Mouse (Mus musculus) kidney, adult 9 months (tissue): Measurements from ENCODE around the gene Wdr59.
"Not testable (repeated sequence)": the region's sequence is repeated elsewhere in the genome, so short reads cannot be mapped to it uniquely, and the experiment has no call there.

Experiments
- DNase-seq: peaks from one replicate; pipeline ENCODE4 v3.0.0; 2022

The Wdr59 gene

DNA sequence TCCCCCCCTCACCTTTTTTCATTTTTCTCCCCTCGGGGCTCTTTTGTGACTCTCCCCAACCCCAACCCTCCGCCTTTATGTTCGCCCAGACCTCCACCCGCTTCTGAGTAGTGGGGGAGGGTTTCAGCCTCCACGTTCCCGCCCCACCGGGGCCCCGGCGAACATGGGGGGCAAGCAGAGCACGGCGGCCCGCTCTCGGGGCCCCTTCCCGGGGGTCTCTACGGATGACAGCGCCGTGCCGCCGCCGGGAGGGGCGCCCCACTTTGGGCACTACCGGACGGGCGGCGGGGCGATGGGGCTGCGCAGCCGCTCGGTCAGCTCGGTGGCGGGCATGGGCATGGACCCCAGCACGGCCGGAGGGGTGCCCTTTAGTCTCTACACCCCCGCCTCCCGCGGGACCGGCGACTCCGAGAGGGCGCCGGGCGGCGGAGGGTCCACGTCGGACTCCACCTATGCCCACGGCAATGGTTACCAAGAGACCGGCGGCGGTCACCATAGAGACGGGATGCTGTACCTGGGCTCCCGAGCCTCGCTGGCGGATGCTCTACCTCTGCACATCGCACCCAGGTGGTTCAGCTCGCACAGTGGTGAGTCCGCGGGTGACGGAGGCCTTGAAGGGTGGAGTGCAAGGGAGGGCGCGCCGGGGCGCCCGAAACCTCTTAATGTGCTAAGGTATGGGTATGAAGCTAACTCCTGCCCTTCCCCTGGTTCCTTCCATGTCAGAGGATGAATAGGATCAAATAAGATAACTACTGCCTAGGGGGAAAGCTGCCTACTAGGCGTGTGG lies 15.3 kb upstream of the Wdr59 start:
- peak; percentile 27 for DNase-seq

DNA sequence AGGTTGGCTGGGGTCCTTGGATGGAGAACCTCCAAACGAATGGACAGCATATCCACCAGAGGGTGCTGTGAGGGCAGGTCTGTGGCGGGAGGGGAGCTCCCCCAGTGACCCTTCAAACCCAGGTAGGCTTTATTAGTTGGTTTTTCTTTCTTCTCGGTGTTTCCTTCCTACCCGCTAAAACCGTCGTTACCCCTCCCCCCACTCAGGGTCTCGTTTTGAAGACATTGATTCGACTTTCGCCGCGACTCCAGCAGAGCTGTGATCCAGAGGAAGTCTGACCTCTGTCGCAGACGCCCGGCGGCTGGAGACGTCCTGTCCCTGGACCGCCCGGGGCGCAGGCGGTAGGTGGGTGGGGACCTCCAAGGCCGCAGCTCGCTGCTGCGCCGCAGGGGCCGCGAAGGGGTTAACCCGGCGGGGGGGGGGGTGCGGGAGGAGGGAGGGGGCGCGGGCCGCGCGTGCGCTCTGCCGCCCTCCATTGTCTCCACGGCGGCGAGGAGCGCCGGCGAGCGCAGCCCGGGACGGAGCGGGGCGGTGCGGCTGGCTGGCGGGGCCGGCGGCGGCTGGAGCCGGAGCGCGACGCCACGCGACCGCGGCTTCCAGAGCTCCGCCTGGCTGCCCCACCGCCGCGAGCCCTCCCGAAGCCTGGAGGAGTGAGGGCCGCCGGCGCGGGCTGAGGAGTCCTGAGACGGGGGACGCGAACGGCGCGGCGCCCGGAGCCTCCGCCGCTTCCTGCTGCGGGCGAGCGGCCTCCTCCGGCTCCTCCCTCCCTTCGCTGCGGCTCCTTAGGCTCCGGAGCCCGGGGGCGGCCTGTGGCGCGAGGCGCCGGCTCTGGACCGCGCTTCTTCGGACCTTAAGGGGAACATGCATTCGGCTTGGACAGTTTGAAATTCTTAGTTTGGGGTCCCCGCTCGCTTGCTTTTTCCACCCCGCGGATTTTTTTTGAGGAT lies 14.4 kb upstream of the Wdr59 start, which contains the start of gene Znrf1:
TSS of gene Znrf1 (plus strand) at position 67 of the 947 bp plus-strand sequence.
- DNase-seq: peak; percentile 81

DNA sequence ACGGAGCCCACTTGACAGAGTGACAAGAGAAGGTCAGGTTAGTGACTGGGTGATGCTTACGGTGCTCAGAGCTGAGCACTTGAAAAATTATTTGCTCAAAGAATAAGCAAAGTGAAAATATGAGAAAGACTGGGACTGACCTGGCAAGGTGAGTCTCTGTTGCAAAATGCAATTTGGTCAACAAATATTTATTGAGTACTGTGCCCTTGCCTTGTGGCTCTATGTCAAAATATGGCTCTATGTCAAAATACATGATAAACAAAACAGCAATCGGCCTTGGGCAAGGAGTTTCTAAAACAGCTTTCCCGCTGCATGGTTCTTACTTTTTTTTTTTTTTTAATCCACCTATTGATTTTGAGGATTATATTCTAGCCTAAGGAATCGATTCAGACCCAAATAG lies 13.6 kb upstream of the Wdr59 start:
- DNase-seq: no peak

DNA sequence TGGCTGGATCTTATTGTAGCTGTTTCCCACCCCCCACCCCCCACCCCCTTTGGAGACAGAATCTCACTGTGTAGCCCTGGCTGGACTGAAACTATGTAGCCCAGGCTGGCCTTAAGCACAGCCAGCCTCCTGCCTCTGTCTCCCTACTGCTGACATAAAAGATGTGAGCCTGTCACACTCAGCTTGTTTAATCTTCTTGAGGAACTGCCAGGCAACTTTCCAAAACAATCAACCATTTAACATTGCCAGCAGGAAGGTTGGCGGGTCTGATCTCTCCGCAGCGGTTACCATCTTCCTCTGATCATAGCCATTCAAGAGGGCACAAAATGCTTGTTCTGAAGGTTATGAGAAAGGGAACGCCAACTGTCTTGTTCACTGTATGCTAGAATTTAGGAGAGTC lies 11.6 kb upstream of the Wdr59 start:
- DNase-seq: no peak

DNA sequence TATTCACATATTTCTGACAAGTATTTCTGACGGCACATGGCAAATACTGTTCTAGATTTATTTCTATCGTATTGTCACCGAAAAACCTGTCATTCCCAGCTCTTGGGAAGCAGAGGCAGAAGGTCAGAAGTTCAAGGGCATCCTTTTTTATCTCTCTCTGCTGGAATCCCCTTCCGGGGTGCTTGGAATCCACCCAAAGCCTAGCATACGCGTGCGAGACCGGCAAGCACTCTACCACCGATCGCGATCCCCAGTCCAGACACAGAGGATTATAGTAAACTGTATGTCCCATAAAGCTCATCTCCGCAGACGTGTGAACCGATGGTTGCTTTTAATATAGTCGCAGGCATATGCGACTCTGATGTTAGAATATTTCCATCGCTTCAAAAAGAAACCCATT lies 9.7 kb upstream of the Wdr59 start:
- DNase-seq: no peak

DNA sequence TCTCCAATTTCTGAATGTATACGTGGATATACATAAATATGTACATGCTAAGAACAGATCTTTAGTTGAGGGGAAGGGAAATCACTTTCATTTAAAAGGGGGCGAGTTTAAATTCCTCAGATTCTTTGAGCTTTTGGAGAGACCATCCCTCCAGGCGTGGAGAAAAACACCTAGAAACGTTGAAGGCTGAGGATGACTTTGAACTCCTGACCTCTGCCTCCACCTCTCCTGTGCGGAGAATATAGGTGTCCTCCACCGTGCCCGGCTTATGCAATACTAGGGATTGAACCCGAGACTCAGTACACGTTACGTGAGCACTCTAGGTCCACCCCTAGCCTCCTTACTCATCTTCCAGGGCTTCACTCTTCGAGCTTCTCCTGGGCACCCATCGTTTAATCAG lies 9.3 kb upstream of the Wdr59 start:
- DNase-seq: no peak

DNA sequence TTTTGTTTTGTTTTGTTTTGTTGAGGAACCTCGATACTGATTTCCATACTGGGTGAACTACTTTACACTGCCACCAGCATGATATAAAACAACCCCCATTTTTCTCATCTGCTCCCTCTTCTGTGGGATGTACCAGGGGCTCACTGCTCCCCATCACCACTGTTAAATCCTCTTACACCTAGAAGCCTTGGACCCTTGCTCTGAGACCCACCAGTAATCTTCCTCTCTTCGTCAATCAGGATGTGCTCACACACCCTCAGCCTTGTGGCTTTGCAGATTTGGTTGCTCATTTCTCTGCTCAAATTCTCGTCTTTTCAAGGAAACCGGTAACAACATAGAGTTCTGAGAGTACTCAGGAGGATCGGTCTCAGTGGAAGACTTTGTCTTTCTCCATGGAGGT lies 6.2 kb upstream of the Wdr59 start:
- DNase-seq: no peak

DNA sequence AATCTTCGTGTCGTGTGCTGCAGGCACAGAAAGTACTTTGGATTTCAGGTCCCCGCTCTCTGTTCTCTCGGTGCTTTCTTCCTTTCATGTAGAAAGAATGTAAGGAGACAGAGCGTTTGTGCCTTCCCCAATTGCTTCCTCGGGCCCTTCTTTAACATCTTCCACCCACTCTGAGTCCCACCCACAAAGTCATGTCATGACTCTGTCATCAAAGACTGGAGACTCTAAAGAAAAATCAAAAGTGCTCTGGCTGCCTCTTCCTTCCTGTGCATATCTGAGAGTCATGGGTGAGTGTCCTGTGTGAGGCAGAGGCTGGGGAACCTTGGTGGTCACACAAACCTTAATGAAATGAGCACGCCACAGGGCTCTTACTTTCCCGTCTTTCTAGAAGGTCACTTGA lies 5.3 kb upstream of the Wdr59 start:
- no peak for DNase-seq

DNA sequence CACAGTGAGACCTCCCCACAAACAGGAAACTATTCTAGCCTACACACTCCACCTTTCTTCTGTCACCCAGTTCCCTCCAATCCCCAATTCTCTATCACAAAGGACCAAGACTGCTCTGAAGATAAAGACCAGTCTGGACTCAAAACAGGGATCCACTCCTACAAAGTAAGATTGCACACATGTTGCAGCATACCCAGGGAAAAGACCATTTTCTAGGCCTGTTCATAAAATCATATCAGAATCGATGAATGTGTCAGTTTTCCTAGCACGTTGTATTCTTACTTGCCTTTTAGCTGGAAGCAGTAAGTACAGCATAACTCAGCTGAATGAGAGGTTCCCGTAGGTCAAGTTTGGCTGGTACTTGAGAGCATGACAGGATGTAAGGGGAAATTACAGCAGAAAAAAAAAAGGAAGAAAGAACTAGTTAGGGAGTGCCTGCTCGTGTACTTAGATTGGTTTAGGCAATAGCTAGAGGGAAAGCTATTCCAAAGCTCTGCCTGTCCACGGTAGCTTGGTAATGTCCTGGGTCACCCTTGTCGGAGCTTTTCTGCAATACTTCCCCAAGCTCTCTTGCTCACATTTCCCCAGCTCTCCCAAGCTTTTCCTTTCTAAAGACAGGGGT lies 4.6 kb upstream of the Wdr59 start:
- no peak for DNase-seq

DNA sequence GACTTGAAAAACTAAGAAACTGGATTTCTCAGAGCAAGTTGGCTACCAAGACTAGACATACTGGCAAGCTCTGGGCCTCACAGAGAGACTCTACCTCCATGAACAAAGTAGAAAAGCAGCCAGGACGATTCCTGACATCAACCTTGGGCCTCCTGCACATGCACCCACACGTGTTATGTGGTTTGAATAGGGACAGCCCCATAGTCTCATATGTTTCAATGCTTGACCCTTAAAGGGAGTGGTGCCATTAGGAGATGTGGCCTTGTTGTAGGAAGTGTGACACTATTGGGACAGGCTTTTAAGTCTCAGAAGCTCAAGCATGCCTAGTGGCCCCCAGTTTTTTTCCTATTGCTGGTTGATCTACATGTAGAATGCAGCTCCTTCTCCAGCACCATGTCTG lies 4.4 kb downstream of the Wdr59 start:
- DNase-seq: no peak

DNA sequence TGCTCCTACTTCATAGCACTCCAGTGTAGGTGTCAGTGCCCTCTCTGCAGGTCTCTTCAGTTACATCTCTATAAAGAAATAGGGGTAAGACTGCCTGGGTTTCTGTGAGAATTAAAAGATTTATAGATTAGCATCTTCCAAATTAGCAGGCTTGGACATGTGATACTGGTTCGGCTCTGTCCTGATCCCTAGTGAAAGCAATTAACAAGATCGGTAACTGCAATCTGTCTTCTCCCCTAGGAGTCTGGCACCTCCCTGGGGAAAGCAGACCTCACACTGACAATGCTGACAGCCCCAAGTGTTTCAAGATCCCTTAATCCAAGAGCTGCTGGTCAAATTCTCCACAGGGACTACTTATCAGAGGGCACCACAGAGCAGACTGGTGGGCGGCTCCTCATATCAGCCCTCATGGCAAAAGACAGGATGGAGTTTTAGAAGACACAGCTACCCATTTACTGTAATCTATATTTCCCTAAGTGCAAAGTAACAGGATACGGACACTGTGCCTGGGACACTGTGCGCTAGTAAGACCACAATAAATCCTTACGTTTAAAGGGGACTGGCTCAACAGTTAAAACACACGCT lies 5.3 kb downstream of the Wdr59 start:
- no peak for DNase-seq

DNA sequence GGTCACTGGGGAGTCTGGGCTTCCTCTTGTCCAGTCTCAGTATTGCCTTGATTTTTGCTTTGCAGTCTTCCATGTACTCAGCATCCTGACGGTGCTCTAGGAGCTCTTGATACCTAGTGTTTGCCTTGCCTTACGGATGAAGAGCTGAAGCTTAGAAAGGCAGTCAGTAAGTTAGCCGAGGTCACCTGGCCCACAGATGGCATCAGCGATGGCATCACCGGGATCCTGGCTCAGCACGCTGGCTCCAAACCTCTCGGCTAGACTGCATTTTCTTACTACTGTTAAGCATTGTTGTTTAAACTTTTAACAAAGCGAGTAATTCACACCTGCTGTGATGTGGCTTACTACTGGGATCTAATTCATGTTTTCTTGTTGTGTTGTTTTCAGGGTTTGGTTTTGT lies 8.4 kb downstream of the Wdr59 start:
- DNase-seq: no peak

DNA sequence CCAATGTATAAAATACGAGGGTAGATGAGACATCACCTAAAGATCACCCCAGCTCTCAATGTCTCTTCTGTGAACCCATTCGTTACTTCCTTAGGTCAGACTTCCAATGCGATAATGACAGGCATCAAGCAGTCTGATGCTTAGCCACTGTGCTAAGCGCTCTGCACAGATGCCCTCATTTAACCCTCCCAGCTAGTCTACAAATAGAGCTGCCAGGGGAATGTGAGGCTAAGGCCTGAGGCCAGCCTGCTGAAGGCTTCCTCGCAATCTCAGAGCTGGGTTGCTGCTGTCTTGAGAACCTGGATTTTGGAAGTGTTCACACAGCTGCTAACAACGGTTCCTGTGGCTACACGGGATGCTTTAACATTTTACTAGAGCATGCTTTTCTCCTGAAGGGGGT lies 9.0 kb downstream of the Wdr59 start:
- no peak for DNase-seq

DNA sequence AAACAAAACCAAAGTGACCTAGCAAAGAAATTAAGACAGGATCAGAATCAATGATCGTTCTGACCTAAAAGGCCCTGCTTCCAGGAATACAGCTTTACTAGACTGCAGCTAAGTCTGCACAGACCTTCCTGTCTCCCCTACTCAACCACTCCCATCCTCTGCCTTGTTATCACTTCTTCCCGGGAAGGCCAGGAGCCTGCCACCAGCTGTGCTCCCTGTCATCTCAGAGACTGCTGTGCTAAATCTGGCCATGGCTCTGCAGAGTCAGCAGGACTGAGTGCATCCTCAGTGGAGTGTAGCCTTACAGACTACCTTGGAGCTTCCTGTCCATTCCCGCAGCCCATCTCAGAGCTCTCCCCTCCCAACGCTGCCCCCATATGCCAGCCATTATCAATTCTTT lies 11.5 kb downstream of the Wdr59 start:
- no peak for DNase-seq

DNA sequence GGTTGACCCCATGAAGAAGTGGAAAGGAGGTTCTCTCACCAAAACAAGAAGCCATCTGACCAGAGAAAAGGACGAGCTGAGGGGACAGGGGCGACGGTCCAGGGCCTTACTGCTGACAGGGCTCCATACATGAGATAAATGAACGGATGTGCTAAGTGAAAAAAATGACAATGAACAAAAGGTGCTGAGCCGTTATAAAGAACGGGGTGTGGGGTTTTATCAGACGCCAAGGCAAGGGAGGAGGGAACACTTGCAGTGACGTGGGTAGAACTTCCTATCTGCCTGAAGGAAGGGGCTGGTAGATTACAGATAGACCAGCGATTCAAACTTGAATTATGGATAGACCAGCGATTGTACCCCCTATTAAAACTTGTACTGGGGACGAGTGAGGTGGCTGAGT lies 12.6 kb downstream of the Wdr59 start:
- no peak for DNase-seq

DNA sequence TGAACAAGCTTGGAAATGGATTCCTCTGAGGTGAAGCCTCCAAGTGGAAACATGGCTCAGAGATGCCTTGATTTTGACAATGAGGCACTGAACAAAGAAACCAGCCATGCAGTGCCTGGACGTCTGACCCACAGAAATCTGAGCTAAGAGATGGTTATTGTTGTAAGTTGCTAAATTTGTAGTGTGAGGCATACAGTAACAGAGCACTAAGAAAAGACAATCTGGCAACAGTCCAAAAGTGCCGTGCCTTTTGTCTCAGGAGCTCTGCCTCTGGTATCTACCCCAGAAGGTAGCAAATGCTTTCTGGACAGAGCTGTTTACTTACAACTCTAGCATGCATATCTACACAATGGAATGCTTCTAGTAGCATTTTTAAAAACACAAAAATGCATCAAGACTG lies 13.3 kb downstream of the Wdr59 start:
- no peak for DNase-seq

DNA sequence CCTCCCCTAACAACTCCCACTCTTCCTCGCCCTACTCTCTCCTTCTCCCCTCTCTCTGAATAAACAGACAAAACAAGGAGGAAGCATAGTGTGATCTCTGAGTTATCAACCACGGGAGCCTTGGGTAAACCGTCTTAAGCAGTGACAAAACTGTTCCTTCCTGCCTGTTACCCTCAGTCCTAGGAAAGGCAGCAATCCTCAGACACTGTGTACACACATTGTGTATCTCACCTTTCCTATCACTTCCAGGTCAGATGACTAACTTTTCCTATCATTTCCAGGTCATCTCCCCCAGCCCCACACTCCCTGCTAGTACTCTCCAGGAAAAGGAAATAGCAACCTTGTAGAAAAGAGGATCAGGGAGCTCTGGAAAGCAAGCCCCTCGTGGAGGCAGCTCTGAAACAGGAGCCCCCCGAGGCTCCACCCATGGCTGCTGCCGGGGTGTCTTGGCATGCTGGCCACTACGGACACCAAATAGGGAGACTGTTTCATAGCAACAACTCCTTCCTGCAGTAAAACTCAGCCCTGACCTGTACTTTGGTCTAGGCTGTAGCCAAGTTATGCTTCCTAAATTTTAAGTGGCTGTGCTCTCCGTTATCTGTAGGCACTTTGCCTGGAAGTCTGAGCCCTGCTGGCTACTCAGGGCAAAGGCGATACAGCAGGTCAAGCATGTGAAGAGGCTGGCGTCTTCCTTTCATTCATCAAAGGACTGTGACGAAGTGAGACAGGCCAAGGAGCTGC lies 20.0 kb downstream of the Wdr59 start:
- no peak for DNase-seq

DNA sequence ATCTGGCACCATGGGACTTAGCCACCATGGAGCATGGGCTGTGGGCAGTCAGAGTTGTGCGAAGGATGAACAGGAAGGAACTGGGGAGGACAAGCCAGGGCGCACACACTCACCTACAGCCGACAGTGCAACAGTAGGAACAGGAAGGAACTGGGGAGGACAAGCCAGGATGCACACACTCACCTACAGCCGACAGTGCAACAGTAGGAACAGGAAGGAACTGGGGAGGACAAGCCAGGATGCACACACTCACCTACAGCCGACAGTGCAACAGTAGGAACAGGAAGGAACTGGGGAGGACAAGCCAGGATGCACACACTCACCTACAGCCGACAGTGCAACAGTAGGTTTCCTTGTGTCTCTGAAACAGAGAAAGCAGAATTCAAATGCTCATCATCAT lies 23.6 kb downstream of the Wdr59 start:
- DNase-seq: not testable (repeated sequence)

DNA sequence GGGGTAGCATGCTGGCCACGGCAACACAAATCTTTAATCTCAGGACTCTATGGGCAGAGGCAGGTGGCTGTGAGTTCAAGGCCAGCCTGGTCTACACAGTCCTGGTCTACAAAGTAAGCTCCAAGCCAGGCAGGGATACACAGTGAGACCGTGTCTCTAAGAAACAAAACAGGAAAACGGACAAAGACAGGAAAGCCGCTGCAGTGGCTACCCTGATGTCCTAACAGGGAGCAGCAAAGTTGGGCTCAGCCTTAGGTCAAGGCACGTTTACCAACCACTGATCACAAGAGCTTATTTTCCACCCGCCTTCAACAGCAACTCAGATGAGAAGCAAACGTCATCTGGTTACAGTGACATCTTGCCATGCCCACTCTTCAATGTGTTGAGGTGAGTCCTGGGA lies 25.6 kb downstream of the Wdr59 start:
- DNase-seq: no peak

DNA sequence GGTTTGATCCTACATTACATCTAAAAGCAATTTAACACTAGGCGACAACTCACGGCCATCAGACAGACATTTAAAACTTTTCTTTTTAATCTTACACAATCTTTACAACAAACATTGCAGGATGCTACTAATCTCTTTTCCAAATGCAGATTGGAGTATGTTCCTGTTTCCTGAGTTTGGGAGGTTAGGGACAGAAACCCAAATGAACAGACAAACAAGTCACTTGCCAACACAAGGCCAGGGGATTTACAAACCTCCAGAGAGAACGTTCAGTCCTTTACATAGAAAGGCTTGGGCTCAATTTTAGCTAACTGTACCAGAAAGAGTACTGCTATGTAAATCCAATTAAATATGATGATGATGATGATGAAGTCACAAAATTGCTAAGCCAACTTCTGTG lies 28.7 kb downstream of the Wdr59 start:
- no peak for DNase-seq

DNA sequence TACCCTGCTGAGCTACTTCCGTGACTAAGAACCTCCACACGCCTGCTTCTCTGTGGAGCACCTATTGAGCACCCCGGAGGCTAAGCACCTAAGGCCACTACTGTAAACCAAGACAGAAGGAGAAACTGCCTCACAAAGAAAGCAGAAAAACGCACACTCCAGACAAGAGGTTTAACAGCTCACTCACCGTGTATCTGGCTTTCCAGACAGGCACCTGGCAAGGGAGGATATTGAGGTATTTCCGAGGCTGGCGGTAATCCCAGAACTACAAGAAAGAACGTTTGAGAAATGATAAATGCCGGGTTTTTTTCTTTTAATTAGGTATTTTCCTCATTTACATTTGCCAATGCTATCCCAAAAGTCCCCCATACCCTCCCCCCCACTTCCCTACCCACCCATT lies 29.4 kb downstream of the Wdr59 start:
- no peak for DNase-seq

DNA sequence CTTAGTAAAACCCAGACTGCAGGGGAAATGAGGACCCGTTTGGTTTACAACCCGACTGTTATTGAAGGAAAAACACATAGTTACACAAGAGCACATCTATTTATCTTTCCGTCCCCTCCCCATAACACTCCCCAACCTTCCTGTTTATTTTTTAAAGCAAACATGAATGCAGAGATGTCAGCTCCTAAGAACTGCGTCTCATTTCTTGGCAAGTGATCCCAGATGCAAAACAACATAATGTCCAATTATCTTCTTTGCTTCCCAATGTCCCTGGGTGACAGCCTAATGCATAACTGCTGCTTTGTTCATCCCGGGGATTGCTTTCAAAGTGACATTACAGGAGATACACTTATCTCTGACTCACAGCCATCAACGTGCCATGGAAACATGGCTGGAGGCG lies 30.7 kb downstream of the Wdr59 start:
- no peak for DNase-seq
